Comparison of ENCODE assay signal across 22 mouse cellular contexts in the genomic region with DNA sequence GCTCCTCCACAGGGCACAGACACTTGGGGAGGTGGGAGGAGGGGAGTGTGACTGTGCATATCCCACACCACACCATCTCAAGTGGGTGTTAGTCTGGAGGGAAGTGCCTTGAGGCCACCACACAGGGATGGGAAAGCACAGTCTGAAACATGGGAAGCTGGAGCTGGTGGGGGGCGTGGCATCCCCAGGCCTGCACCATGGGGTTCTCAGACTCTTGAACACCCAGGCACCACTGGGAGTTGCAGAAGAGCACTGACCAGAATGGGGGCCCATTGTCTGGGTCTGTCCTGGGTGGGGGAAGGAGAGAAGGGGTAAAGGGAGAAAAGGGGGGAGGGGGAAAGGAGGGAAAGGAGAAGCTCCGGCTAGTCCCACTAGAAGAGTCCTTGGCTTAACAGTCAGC.
"Had no signal": no experiment of that assay in that cellular context is flagged by ENCODE, and none has a peak within 500 bp of the region (broad histone marks: within the 10 kb centered on the region; RNA-seq: fewer than 3 reads in every experiment).

No protein-coding gene starts in this region.

- H3K4me3 ChIP-seq: intestine, embryonic 15.5 days; kidney, embryonic 15.5 days; left cerebral cortex, adult 2 months; limb, embryonic 12.5 days; liver, embryonic 12.5 days; liver, embryonic 15.5 days; myocyte; neural tube, embryonic 13.5 days; stomach, embryonic 15.5 days had no signal

- ATAC-seq: intestine, embryonic 15.5 days; liver, embryonic 12.5 days had no signal

- H3K27ac ChIP-seq: intestine, embryonic 15.5 days; kidney, embryonic 15.5 days; left cerebral cortex, adult 2 months; limb, embryonic 12.5 days; liver, embryonic 12.5 days; liver, embryonic 15.5 days; macrophage; neural tube, embryonic 13.5 days; stomach, embryonic 15.5 days had no signal

- H3K27me3 ChIP-seq: intestine, embryonic 15.5 days; kidney, embryonic 15.5 days; limb, embryonic 12.5 days; liver, embryonic 12.5 days; liver, embryonic 15.5 days; neural tube, embryonic 13.5 days; stomach, embryonic 15.5 days had no signal

- H3K4me1 ChIP-seq: intestine, embryonic 15.5 days; limb, embryonic 12.5 days; liver, embryonic 12.5 days; liver, embryonic 15.5 days; stomach, embryonic 15.5 days had no signal

- H3K4me2 ChIP-seq: intestine, embryonic 15.5 days; kidney, embryonic 15.5 days; limb, embryonic 12.5 days; liver, embryonic 12.5 days; liver, embryonic 15.5 days; neural tube, embryonic 13.5 days; stomach, embryonic 15.5 days had no signal

- H3K36me3 ChIP-seq: intestine, embryonic 15.5 days; kidney, embryonic 15.5 days; limb, embryonic 12.5 days; liver, embryonic 12.5 days; liver, embryonic 15.5 days; neural tube, embryonic 13.5 days; stomach, embryonic 15.5 days had no signal

- H3K9ac ChIP-seq: intestine, embryonic 15.5 days; kidney, embryonic 15.5 days; limb, embryonic 12.5 days; liver, embryonic 12.5 days; liver, embryonic 15.5 days; neural tube, embryonic 13.5 days; stomach, embryonic 15.5 days had no signal

- DNase-seq: kidney, adult 11 months; kidney, adult 8-10 months; kidney, postnatal 10 days; kidney, postnatal 36 days; layer of hippocampus, postnatal 36 days; liver; lung, adult 18-20 months; lung, postnatal 14 days; retina, postnatal 1 day; right cerebral cortex, postnatal 25 days; spleen, adult 18-20 months; thymus, postnatal 25 days had no signal

- H3K9me3 ChIP-seq: intestine, embryonic 15.5 days; kidney, embryonic 15.5 days; limb, embryonic 12.5 days; liver, embryonic 12.5 days; liver, embryonic 15.5 days; neural tube, embryonic 13.5 days; stomach, embryonic 15.5 days had no signal
